Mouse (Mus musculus): ENCODE measurements around the gene Lrrc3c.

The Lrrc3c gene

GRCm38 (mm10) chr11:98628706-98629105 lies 30.6 kb downstream of the Lrrc3c start:
- DNase-seq (ENCODE audit: low read depth): no peak

- DNase-seq (ENCODE audit: low read depth): no peak
Measured at GRCm38 (mm10) chr11:98630646-98631045, 32.6 kb downstream of the Lrrc3c start.

- peak; percentile 74 for DNase-seq (ENCODE audit: low read depth)
Measured at GRCm38 (mm10) chr11:98635312-98635970, 37.4 kb downstream of the Lrrc3c start.

- DNase-seq (ENCODE audit: low read depth): peak; percentile 24
Measured at GRCm38 (mm10) chr11:98637501-98637900, 39.4 kb downstream of the Lrrc3c start.

- DNase-seq (ENCODE audit: low read depth): no peak
Measured at GRCm38 (mm10) chr11:98640091-98640490, 42.0 kb downstream of the Lrrc3c start.

GRCm38 (mm10) chr11:98644757-98645156 lies 46.7 kb downstream of the Lrrc3c start:
- DNase-seq (ENCODE audit: low read depth): no peak

- DNase-seq (ENCODE audit: low read depth): no peak
Measured at GRCm38 (mm10) chr11:98645946-98646345, 47.9 kb downstream of the Lrrc3c start.

GRCm38 (mm10) chr11:98646459-98646858 lies 48.4 kb downstream of the Lrrc3c start, which contains the start of gene Gsdma2:
Gsdma2 (plus strand) TSS chr11:98646759.
- DNase-seq (ENCODE audit: low read depth): no peak
